Mouse (Mus musculus) forebrain, embryonic 11.5 days (tissue): ENCODE results near the gene Pou2f2. TPM values are rescaled to one million over a fixed set of nuclear protein-coding genes. Genes with fewer than 3 reads are reported as not detected.
A peak's percentile ranks its signal among the peaks of the same experiment; 100 is the strongest.

Source experiments
- ATAC-seq: fragments of 200-750 bp; cut with Nextera tagmentation; replicated peaks from 2 replicates; pipeline ENCODE4 v1.8.0; 2017; ENCODE audit warnings: moderate TSS enrichment; ENCODE audit not compliant: low FRiP score
- DNase-seq: peaks from one replicate; pipeline ENCODE4 v3.0.0-alpha.2; 2017; ENCODE audit warnings: low spot score
- H3K27ac ChIP-seq: fragments of 300-500 bp; sonication (generic); 2 replicates; pipeline ENCODE4 v1.5.1; 2014; ENCODE audit warnings: low read depth, low read length
- H3K27me3 ChIP-seq: fragments of 300-500 bp; sonication (generic); 2 replicates; pipeline ENCODE4 v1.6.1; 2014; ENCODE audit warnings: mild to moderate bottlenecking, low read length, mixed read lengths; ENCODE audit not compliant: control insufficient read depth, insufficient read depth
- H3K36me3 ChIP-seq: fragments of 300-500 bp; sonication (generic); 2 replicates; pipeline ENCODE4 v1.6.1; 2014; ENCODE audit warnings: mild to moderate bottlenecking, low read length, moderate library complexity, mixed read lengths; ENCODE audit not compliant: control insufficient read depth, insufficient read depth
- H3K4me1 ChIP-seq: fragments of 300-500 bp; sonication (generic); replicated peaks from 2 replicates; pipeline ENCODE4 v1.6.1; 2014; ENCODE audit warnings: low read length, mixed read lengths; ENCODE audit not compliant: control insufficient read depth, insufficient read depth
- H3K4me2 ChIP-seq: fragments of 300-500 bp; sonication (generic); 2 replicates; pipeline ENCODE4 v1.6.1; 2014; ENCODE audit warnings: low read depth, mild to moderate bottlenecking, low read length, moderate library complexity, mixed read lengths; ENCODE audit not compliant: severe bottlenecking
- H3K4me3 ChIP-seq: fragments of 300-500 bp; sonication (generic); 2 replicates; pipeline ENCODE4 v1.5.1; 2014; ENCODE audit warnings: low read depth, low read length
- H3K9ac ChIP-seq: fragments of 300-500 bp; sonication (generic); 2 replicates; pipeline ENCODE4 v1.6.1; 2014; ENCODE audit warnings: low read length
- H3K9me3 ChIP-seq: fragments of 300-500 bp; sonication (generic); 2 replicates; pipeline ENCODE4 v1.6.1; 2016; ENCODE audit warnings: low read length, mixed read lengths; ENCODE audit not compliant: control insufficient read depth
- WGBS: fragments of 180-500 bp; shearing (Covaris S2); extraction: QIAGEN DNeasy Blood & Tissue Kit; methylation state at CpG from one replicate; pipeline ENCODE4 v1.1.7; 2014; 5-methylcytosine and 5-hydroxymethylcytosine counted together
- polyA plus RNA-seq: library from polyadenylated mRNA; unstranded; fragments of >200 nt; fragmentation: Nextera tagmentation; extraction: Ambion mirVana; gene quantifications from 2 replicates; pipeline ENCODE4 v1.2.1, GENCODE M21; 2014

The Pou2f2 gene
- polyA plus RNA-seq, 1 experiment from 2014 or later, result 16.8 TPM

- Histone ChIP-seq H3K27ac (no peak overlapping the region), H3K9me3 (no peaks in the 10 kb centered on the region), H3K4me2 (no peak overlapping the region), H3K4me1 (peaks cover 13% of the 10 kb centered on the region), H3K4me3 (no peak overlapping the region), H3K36me3 (no peaks in the 10 kb centered on the region), H3K9ac (no peak overlapping the region), H3K27me3 (no peaks in the 10 kb centered on the region)
- WGBS, result 9% methylated on average over 10 of the region's 10 CpGs
- ATAC-seq (no peak), DNase-seq (peak; percentile 76)
Observed at GRCm38 (mm10) chr7:25145896-25146295, 33.6 kb downstream of the Pou2f2 start.

- Histone ChIP-seq H3K9me3 (no peaks in the 10 kb centered on the region), H3K4me3 (no peak overlapping the region), H3K27me3 (no peaks in the 10 kb centered on the region), H3K9ac (no peak overlapping the region), H3K27ac (no peak overlapping the region), H3K4me2 (no peak overlapping the region), H3K4me1 (no peaks in the 10 kb centered on the region), H3K36me3 (no peaks in the 10 kb centered on the region)
- ATAC-seq (no peak), DNase-seq (no peak)
- 3% methylated on average over 5 of the region's 5 CpGs for WGBS
Observed at GRCm38 (mm10) chr7:25141761-25142160, 37.8 kb downstream of the Pou2f2 start.

- H3K9ac ChIP-seq, result no peak overlapping the region
- no peak overlapping the region for H3K4me2 ChIP-seq
- H3K4me3 ChIP-seq, result no peak overlapping the region
- peaks cover 2% of the 10 kb centered on the region; the same call in 1 of the 2 replicates for H3K9me3 ChIP-seq
- WGBS, result 56% methylated on average over 3 of the region's 3 CpGs
- peaks cover 7% of the 10 kb centered on the region; the same call in 1 of the 2 replicates for H3K4me1 ChIP-seq
- no peak for ATAC-seq
- H3K27ac ChIP-seq, result no peak overlapping the region
- DNase-seq, result no peak
- peaks cover 21% of the 10 kb centered on the region for H3K27me3 ChIP-seq
- no peaks in the 10 kb centered on the region for H3K36me3 ChIP-seq
Observed at GRCm38 (mm10) chr7:25137553-25137952, 42.0 kb downstream of the Pou2f2 start.

GRCm38 (mm10) chr7:25133092-25134049 lies 46.2 kb downstream of the Pou2f2 start:
- Histone ChIP-seq H3K9ac (peak overlapping the region; percentile 39; the same call in 1 of the 2 replicates), H3K9me3 (peaks cover 2% of the 10 kb centered on the region; the same call in 1 of the 2 replicates), H3K4me3 (peak overlapping the region; percentile 16; the same call in 1 of the 2 replicates), H3K27ac (no peak overlapping the region), H3K36me3 (no peaks in the 10 kb centered on the region), H3K4me1 (peaks cover 9% of the 10 kb centered on the region; the same call in 1 of the 2 replicates), H3K4me2 (peak overlapping the region; percentile 51), H3K27me3 (peaks cover 27% of the 10 kb centered on the region)
- 6% methylated on average over 36 of the region's 38 CpGs for whole genome bisulfite sequencing
- DNase-seq (peak; percentile 89), ATAC-seq (peak; percentile 81)

GRCm38 (mm10) chr7:25132318-25132960 lies 47.1 kb downstream of the Pou2f2 start:
- WGBS, result 7% methylated on average over 25 of the region's 25 CpGs
- ATAC-seq, result no peak
- H3K27me3 ChIP-seq, result peaks cover 27% of the 10 kb centered on the region
- H3K9me3 ChIP-seq, result peaks cover 2% of the 10 kb centered on the region; the same call in 1 of the 2 replicates
- DNase-seq, result no peak
- H3K4me1 ChIP-seq, result peaks cover 9% of the 10 kb centered on the region; the same call in 1 of the 2 replicates
- H3K9ac ChIP-seq, result peak overlapping the region; percentile 21; the same call in 1 of the 2 replicates
- H3K4me3 ChIP-seq, result no peak overlapping the region
- no peaks in the 10 kb centered on the region for H3K36me3 ChIP-seq
- no peak overlapping the region for H3K4me2 ChIP-seq
- H3K27ac ChIP-seq, result no peak overlapping the region

GRCm38 (mm10) chr7:25131247-25131646 lies 48.3 kb downstream of the Pou2f2 start:
- WGBS, result 90% methylated on average over 11 of the region's 11 CpGs
- peaks cover 27% of the 10 kb centered on the region for H3K27me3 ChIP-seq

GRCm38 (mm10) chr7:25130565-25130964 lies 49.0 kb downstream of the Pou2f2 start:
- Histone ChIP-seq H3K9ac (no peak overlapping the region), H3K27ac (no peak overlapping the region), H3K36me3 (no peaks in the 10 kb centered on the region), H3K4me2 (no peak overlapping the region), H3K27me3 (peaks cover 27% of the 10 kb centered on the region), H3K4me1 (peaks cover 9% of the 10 kb centered on the region; the same call in 1 of the 2 replicates), H3K9me3 (peaks cover under 1% of the 10 kb centered on the region; the same call in 1 of the 2 replicates), H3K4me3 (no peak overlapping the region)
- ATAC-seq (no peak), DNase-seq (no peak)
- 87% methylated on average over 11 of the region's 11 CpGs for WGBS

More at GRCm38 (mm10) chr7:25131247-25131646, 48.3 kb downstream of the Pou2f2 start:
- no peak overlapping the region for H3K9ac ChIP-seq
- no peak for DNase-seq
- peaks cover 9% of the 10 kb centered on the region; the same call in 1 of the 2 replicates for H3K4me1 ChIP-seq
- H3K27ac ChIP-seq, result no peak overlapping the region
- H3K36me3 ChIP-seq, result no peaks in the 10 kb centered on the region
- H3K9me3 ChIP-seq, result peaks cover 2% of the 10 kb centered on the region; the same call in 1 of the 2 replicates
- ATAC-seq, result no peak
- H3K4me2 ChIP-seq, result no peak overlapping the region
- no peak overlapping the region for H3K4me3 ChIP-seq

GRCm38 (mm10) chr7:25129390-25129979 lies 50.0 kb downstream of the Pou2f2 start:
- Histone ChIP-seq H3K9ac (no peak overlapping the region), H3K4me3 (no peak overlapping the region), H3K4me1 (peaks cover 9% of the 10 kb centered on the region; the same call in 1 of the 2 replicates), H3K27me3 (peaks cover 19% of the 10 kb centered on the region), H3K4me2 (no peak overlapping the region), H3K27ac (no peak overlapping the region), H3K36me3 (no peaks in the 10 kb centered on the region), H3K9me3 (no peaks in the 10 kb centered on the region)
- no peak for ATAC-seq
- WGBS, result 70% methylated on average over 13 of the region's 13 CpGs
- DNase-seq, result no peak
